Comparison of ENCODE assay signal across 9 mouse cellular contexts in genomic region chr1:153054112-153054821, GRCm38 (mm10).
DNase-seq lines count a peak whose midpoint lies in the region; ATAC-seq lines count a peak whose summit lies in the region.
"Had no signal": no experiment of that assay in that cellular context is flagged by ENCODE, and none has a peak within 500 bp of the region (broad histone marks: within the 10 kb centered on the region; RNA-seq: fewer than 3 reads in every experiment).

No protein-coding gene starts in this region.

- peak overlapping the region; percentile 43 for H3K27ac ChIP-seq in lung, embryonic 15.5 days
- peak overlapping the region; percentile 55 for H3K27ac ChIP-seq in hindbrain, embryonic 15.5 days (replicated peaks)
- H3K27ac ChIP-seq in neural tube, embryonic 14.5 days (ENCODE audit: low read depth, low read length), result peak overlapping the region; percentile 44; the same call in 1 of the 2 replicates
- H3K27ac ChIP-seq: heart, adult 2 months had no signal

- H3K9ac ChIP-seq in lung, embryonic 15.5 days, result no peak overlapping the region
- H3K9ac ChIP-seq in hindbrain, embryonic 15.5 days, result no peak overlapping the region
- H3K9ac ChIP-seq in neural tube, embryonic 14.5 days (replicated peaks; ENCODE audit: low read depth, low read length), result no peak overlapping the region

- H3K9me3 ChIP-seq in lung, embryonic 15.5 days, result no peaks in the 10 kb centered on the region
- H3K9me3 ChIP-seq in hindbrain, embryonic 15.5 days, result no peaks in the 10 kb centered on the region
- no peaks in the 10 kb centered on the region for H3K9me3 ChIP-seq in neural tube, embryonic 14.5 days (ENCODE audit: control insufficient read depth, low read length)

- H3K27me3 ChIP-seq in lung, embryonic 15.5 days, result no peaks in the 10 kb centered on the region
- H3K27me3 ChIP-seq in hindbrain, embryonic 15.5 days, result 0 out of 2 replicates have a peak, but pooled peaks cover 7% of the 10 kb centered on the region
- peaks cover 10% of the 10 kb centered on the region; the same call in 1 of the 2 replicates for H3K27me3 ChIP-seq in neural tube, embryonic 14.5 days (ENCODE audit: control insufficient read depth, insufficient read depth, low read length)

- H3K4me2 ChIP-seq in lung, embryonic 15.5 days, result no peak overlapping the region
- H3K4me2 ChIP-seq in hindbrain, embryonic 15.5 days, result no peak overlapping the region
- H3K4me2 ChIP-seq in neural tube, embryonic 14.5 days (ENCODE audit: low read depth, low read length), result no peak overlapping the region

- no peak overlapping the region for H3K4me3 ChIP-seq in lung, embryonic 15.5 days
- H3K4me3 ChIP-seq in hindbrain, embryonic 15.5 days, result no peak overlapping the region
- H3K4me3 ChIP-seq in neural tube, embryonic 14.5 days (ENCODE audit: low read depth, low read length), result no peak overlapping the region
- H3K4me3 ChIP-seq: heart, adult 2 months had no signal

- peaks cover 37% of the 10 kb centered on the region for H3K4me1 ChIP-seq in lung, embryonic 15.5 days
- peaks cover 21% of the 10 kb centered on the region for H3K4me1 ChIP-seq in hindbrain, embryonic 15.5 days (replicated peaks)
- peaks cover 7% of the 10 kb centered on the region; the same call in 1 of the 2 replicates for H3K4me1 ChIP-seq in neural tube, embryonic 14.5 days (ENCODE audit: control insufficient read depth, insufficient read depth, low read length)

- peak; percentile 5; the same call in 1 of the 2 replicates for ATAC-seq in lung, embryonic 15.5 days (ENCODE audit: borderline replicate concordance, extremely low read depth, low FRiP score, low TSS enrichment)
- ATAC-seq in hindbrain, embryonic 15.5 days (ENCODE audit: low FRiP score, low read depth), result peak; percentile 65
- peak; percentile 69; the same call in 1 of the 2 replicates for ATAC-seq in neural tube, embryonic 14.5 days (ENCODE audit: low read depth)

- WGBS in lung, embryonic 15.5 days, result 24% methylated on average over 11 of the region's 11 CpGs
- 12% methylated on average over 11 of the region's 11 CpGs for WGBS in hindbrain, embryonic 15.5 days
- 6% methylated on average over 11 of the region's 11 CpGs for WGBS in neural tube, embryonic 14.5 days

- H3K36me3 ChIP-seq in lung, embryonic 15.5 days, result no peaks in the 10 kb centered on the region
- H3K36me3 ChIP-seq in hindbrain, embryonic 15.5 days, result no peaks in the 10 kb centered on the region
- no peaks in the 10 kb centered on the region for H3K36me3 ChIP-seq in neural tube, embryonic 14.5 days (ENCODE audit: control insufficient read depth, insufficient read depth, low read length)

- DNase-seq in lung, postnatal 14 days, result no peak
- DNase-seq in embryo, embryonic 10 days (ENCODE audit: low spot score), result peak; percentile 77
- DNase-seq in thymus, postnatal 10 days (ENCODE audit: low spot score in 2 of 2), result no peak
- no peak for DNase-seq in c-Kit-positive CD71-positive TER-119-positive erythroid progenitor cells, embryonic 14.5 days (ENCODE audit: low spot score)
- no peak for DNase-seq in lung, adult 18-20 months

Comparison
In these comparisons a context has a peak if more than half of its experiments do, and no peak if none do; other contexts are left out.
1. ATAC-seq: peak in every context shown above with its lines; median percentile 69 in neural tube, embryonic 14.5 days; 65 in hindbrain, embryonic 15.5 days; 5 in lung, embryonic 15.5 days.